Mouse (Mus musculus) hindbrain, embryonic 12.5 days (tissue): ENCODE results near the gene Paqr5. TPM values are rescaled to one million over a fixed set of nuclear protein-coding genes. Genes with fewer than 3 reads are reported as not detected.

ENCODE experiments used
- ATAC-seq: fragments of 200-750 bp; cut with Nextera tagmentation; 2 replicates; pipeline ENCODE4 v1.8.0; 2017; ENCODE audit warnings: moderate TSS enrichment; ENCODE audit not compliant: low FRiP score
- H3K27ac ChIP-seq: fragments of 300-500 bp; sonication (generic); 2 replicates; pipeline ENCODE4 v1.5.1; 2016; ENCODE audit warnings: mild to moderate bottlenecking
- H3K27me3 ChIP-seq: fragments of 300-500 bp; sonication (generic); 2 replicates; pipeline ENCODE4 v1.6.1; 2016; ENCODE audit warnings: mild to moderate bottlenecking
- H3K36me3 ChIP-seq: fragments of 300-500 bp; sonication (generic); 2 replicates; pipeline ENCODE4 v1.6.1; 2016; ENCODE audit warnings: mild to moderate bottlenecking
- H3K4me1 ChIP-seq: fragments of 300-500 bp; sonication (generic); 2 replicates; pipeline ENCODE4 v1.6.1; 2016
- H3K4me2 ChIP-seq: fragments of 300-500 bp; sonication (generic); replicated peaks from 2 replicates; pipeline ENCODE4 v1.6.1; 2016; ENCODE audit warnings: mild to moderate bottlenecking
- H3K4me3 ChIP-seq: fragments of 300-500 bp; sonication (generic); 2 replicates; pipeline ENCODE4 v1.5.1; 2016; ENCODE audit warnings: mild to moderate bottlenecking
- H3K9ac ChIP-seq: fragments of 300-500 bp; sonication (generic); 2 replicates; pipeline ENCODE4 v1.6.1; 2016; ENCODE audit warnings: mild to moderate bottlenecking, moderate library complexity
- H3K9me3 ChIP-seq: fragments of 300-500 bp; sonication (generic); replicated peaks from 2 replicates; pipeline ENCODE4 v1.6.1; 2016; ENCODE audit warnings: mild to moderate bottlenecking
- WGBS: fragments of 180-500 bp; shearing (Covaris S2); methylation state at CpG from one replicate; pipeline ENCODE4 v1.1.7; 2016; 5-methylcytosine and 5-hydroxymethylcytosine counted together
- polyA plus RNA-seq: library from polyadenylated mRNA; unstranded; fragments of >200 nt; fragmentation: Nextera tagmentation; extraction: Ambion mirVana; gene quantifications from 2 replicates; pipeline ENCODE4 v1.2.1, GENCODE M21; 2016

The Paqr5 gene
- polyA plus RNA-seq, 1 experiment from 2014 or later, result 0.93 TPM

DNA sequence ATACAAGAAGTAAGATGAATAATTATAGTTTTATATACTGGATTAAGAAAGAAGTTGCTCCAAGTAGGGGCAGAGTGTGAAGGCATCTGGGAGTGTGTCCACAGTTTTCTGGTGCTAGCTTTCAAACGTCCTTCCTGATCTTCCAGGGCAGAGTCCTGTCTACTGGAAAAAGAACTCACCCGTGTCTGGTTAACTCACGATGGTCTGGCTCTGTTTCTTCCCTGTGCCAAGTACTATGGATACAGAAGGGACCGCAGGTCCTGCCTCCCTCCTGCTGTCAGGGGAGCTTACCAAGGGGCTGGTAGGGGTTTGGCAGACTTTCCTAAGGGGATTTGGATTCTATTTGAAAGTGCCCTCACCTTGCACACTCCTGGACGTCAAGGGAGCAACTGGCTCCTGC lies 1.6 kb downstream of the Paqr5 start:
- H3K27me3 ChIP-seq, result peaks cover 56% of the 10 kb centered on the region
- no peak overlapping the region for H3K4me2 ChIP-seq
- WGBS, result 45% methylated on average over 5 of the region's 5 CpGs
- no peak overlapping the region for H3K9ac ChIP-seq
- H3K9me3 ChIP-seq, result no peaks in the 10 kb centered on the region
- H3K27ac ChIP-seq, result no peak overlapping the region
- no peak for ATAC-seq
- no peaks in the 10 kb centered on the region for H3K36me3 ChIP-seq
- peaks cover 7% of the 10 kb centered on the region for H3K4me1 ChIP-seq
- no peak overlapping the region for H3K4me3 ChIP-seq

DNA sequence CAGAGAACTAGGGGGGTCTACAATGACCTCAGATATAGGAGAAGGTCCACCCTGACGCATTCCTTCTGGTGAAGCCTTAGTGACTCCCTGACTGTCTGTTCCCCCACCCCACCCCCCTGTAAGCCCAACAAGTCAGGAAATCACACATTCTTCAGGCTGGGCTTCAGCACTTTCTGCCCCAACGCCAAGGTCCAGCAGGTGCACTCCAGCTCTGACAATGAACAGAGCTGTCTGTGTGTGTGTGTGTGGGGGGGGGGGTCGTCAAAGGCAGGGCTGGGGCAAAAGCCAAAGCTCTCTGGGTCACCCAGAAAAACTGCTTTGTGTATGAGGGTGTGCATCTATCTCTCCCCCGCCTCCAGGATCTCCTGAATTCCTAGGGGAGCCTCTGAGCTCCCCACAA lies 2.8 kb downstream of the Paqr5 start:
- H3K27ac ChIP-seq, result no peak overlapping the region
- H3K4me3 ChIP-seq, result no peak overlapping the region
- H3K9ac ChIP-seq, result no peak overlapping the region
- H3K4me2 ChIP-seq, result no peak overlapping the region
- peaks cover 7% of the 10 kb centered on the region for H3K4me1 ChIP-seq
- H3K9me3 ChIP-seq, result no peaks in the 10 kb centered on the region
- 61% methylated on average over 4 of the region's 4 CpGs for whole genome bisulfite sequencing
- H3K27me3 ChIP-seq, result peaks cover 52% of the 10 kb centered on the region
- no peaks in the 10 kb centered on the region for H3K36me3 ChIP-seq
- ATAC-seq, result no peak

DNA sequence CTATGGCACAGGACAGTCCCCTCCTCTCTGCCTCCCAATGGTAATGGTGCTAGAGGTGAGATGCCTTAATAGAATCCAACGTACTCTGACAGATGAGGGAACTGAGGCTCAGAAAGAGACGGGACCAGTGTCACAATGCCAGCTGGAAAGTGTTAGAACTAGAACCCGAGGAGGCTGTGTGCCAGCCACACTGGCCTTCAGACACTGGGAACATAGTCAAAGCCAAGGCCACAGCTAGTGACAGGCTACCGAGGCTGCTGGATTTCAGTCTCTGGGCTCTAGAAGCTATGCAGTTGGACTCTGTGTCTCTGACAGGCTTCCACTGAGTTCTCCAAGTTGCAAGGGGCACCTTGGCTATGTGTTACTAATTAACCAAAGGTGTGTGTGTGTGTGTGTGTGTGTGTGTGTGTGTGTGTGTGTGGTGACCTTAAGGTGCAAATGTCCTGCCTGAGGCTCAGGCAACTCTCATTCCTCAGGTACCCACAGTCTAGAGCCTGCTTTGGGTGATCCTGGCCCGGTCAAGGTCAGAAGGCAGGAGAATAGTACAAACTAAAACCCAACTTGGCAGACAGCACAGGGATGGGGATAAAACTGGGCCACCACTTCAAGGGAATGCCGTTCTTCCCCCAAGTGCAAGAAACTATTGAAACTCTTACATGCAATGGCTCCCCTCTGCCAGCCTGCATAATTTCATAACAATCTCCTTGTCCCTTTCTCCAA lies 3.5 kb downstream of the Paqr5 start:
- no peaks in the 10 kb centered on the region for H3K36me3 ChIP-seq
- H3K27ac ChIP-seq, result no peak overlapping the region
- no peak for ATAC-seq
- H3K27me3 ChIP-seq, result peaks cover 44% of the 10 kb centered on the region
- H3K4me3 ChIP-seq, result no peak overlapping the region
- no peak overlapping the region for H3K9ac ChIP-seq
- no peak overlapping the region for H3K4me2 ChIP-seq
- 90% methylated on average over 6 of the region's 6 CpGs for WGBS
- no peaks in the 10 kb centered on the region for H3K9me3 ChIP-seq
- H3K4me1 ChIP-seq, result peaks cover 7% of the 10 kb centered on the region

DNA sequence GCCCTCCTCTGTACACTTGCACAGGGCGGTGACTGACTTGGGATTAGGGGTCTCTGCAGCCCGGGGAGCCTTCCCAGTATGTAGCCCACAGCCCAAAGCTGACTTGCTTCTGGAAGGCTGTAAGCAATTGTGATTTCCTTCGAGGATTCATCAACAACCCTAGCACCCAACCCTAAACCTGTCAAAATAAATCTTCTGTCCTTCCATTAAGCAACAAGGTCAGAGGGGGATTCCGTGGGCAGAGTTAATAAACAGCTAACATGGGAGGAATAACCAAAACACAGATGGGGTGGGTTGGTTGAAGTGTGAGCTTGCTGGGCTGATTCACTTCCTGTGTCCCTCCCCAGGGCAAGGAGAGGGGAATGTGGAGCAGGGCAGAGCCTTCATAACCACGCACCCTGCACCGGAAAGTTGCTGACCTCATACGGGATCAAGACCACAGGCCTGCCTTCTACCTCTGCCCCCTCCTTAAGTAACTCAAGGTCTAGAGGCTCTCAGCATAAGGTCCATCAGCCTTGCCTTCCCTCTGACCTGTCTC lies 5.0 kb downstream of the Paqr5 start:
- 71% methylated on average over 7 of the region's 7 CpGs for WGBS
- no peak overlapping the region for H3K27ac ChIP-seq
- no peak overlapping the region for H3K4me2 ChIP-seq
- peaks cover 32% of the 10 kb centered on the region for H3K27me3 ChIP-seq
- no peak overlapping the region for H3K9ac ChIP-seq
- H3K36me3 ChIP-seq, result no peaks in the 10 kb centered on the region
- H3K4me3 ChIP-seq, result no peak overlapping the region
- no peak for ATAC-seq
- no peaks in the 10 kb centered on the region for H3K9me3 ChIP-seq
- peaks cover 3% of the 10 kb centered on the region for H3K4me1 ChIP-seq

DNA sequence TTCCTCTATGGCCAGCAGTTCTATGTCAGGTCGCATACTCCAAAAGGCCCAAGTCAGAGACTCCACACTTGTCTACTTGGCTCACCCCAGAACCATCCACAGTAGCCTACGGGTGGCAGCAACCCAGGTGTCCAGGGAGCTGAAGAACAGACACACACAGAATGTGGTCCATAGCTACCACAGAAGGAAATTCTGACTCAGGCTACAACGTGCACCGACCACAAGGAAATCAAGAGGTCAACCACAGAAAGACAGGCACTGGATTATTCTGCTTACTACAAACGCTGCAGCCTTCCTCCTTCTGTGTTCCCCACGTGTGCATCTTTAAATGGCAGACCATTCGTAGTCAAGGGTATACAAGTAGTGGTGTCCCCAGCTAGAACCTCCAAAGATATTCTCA lies 6.4 kb downstream of the Paqr5 start:
- Histone ChIP-seq H3K36me3 (no peaks in the 10 kb centered on the region), H3K27ac (no peak overlapping the region), H3K9ac (no peak overlapping the region), H3K4me3 (no peak overlapping the region), H3K4me2 (no peak overlapping the region), H3K27me3 (peaks cover 19% of the 10 kb centered on the region), H3K4me1 (no peaks in the 10 kb centered on the region), H3K9me3 (no peaks in the 10 kb centered on the region)
- WGBS, result 86% methylated on average over 7 of the region's 7 CpGs
- ATAC-seq, result no peak

DNA sequence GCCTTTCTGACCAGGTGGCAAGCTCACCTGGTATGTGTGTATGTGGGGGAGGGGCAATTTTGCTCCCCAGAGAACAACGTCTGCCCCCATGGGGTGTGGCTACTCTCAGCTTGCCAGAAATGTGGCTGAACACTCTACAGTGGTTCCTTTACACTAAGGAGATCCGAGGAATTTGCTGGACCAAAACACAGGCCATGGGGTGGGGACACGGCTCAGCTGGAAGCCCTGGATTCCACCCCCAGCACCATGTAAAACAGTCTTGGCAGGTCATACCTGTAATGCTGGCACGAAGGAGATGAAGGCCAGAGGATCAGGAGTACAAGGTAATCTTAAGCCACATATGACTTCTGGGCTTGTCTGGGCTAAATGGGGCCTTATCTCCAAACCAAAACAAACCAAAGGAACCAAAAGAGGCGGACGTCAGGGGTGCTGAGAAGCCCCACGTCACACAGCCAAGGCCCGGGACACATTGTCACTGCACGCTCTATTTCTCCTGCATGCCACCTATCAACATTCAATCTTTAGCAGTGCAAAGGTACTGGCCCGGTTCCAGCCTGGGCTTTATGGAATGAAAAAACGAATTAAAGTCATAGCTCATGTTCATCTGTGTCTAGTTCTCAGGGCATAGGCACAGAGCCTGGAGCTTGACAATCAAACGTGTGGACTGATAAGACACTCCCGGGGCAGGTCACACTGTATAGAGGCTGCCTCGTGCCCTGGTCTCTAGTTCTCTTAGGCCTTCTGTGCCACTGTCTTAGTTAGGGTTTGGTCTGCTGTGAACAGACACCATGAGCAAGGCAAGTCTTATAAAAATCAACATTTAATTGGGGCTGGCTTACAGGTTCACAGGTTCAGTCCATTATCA lies 8.2 kb downstream of the Paqr5 start:
- Histone ChIP-seq H3K27ac (no peak overlapping the region), H3K4me2 (no peak overlapping the region), H3K4me1 (no peaks in the 10 kb centered on the region), H3K9ac (no peak overlapping the region), H3K36me3 (no peaks in the 10 kb centered on the region), H3K9me3 (no peaks in the 10 kb centered on the region), H3K4me3 (no peak overlapping the region), H3K27me3 (0 out of 2 replicates have a peak, but pooled peaks cover under 1% of the 10 kb centered on the region)
- no peak for ATAC-seq
- 82% methylated on average over 14 of the region's 14 CpGs for WGBS

DNA sequence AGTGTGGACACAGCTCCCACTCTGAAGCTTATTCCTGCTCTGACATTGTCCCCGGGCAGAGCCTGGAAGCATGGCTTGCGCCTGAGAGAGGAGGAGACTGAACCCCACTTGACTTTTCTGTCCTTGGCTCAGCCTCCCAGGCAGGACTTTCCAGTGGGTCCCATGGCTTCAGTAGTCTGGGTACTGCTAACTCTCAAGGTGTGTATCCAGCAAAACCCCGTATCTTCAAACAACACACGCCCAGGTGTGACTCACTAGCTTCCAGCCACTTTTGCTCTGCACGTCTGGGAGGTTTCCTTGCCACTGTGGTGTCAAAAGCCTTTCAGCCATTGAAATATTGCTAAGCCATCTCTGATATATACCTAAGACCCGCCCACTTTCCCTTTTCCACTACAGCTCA lies 9.3 kb downstream of the Paqr5 start:
- Histone ChIP-seq H3K9ac (no peak overlapping the region), H3K27me3 (no peaks in the 10 kb centered on the region), H3K36me3 (no peaks in the 10 kb centered on the region), H3K4me1 (no peaks in the 10 kb centered on the region), H3K27ac (no peak overlapping the region), H3K9me3 (no peaks in the 10 kb centered on the region), H3K4me3 (no peak overlapping the region), H3K4me2 (no peak overlapping the region)
- ATAC-seq, result no peak
- WGBS, result 88% methylated on average over 6 of the region's 6 CpGs

DNA sequence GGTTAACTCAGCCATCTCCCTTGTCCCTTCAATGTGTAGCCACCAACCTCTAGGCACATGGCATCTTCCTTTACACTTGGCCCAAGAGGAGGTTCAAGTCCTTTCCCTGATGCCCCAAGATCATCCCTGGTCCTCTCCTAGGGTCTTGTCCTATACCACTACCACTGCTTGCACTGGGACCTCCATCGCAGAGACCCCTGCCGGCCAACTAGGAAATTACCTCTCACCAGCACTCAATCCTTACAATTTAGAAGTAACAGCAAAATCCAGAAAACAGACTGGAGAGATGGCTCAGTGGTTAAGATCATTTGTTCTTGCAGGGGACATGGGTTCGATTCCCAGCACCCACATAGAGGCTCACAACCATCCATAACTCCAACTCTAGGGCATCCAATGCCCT lies 11.2 kb downstream of the Paqr5 start:
- H3K4me2 ChIP-seq, result no peak overlapping the region
- H3K36me3 ChIP-seq, result no peaks in the 10 kb centered on the region
- ATAC-seq, result no peak
- 64% methylated on average over 3 of the region's 3 CpGs for WGBS
- H3K4me3 ChIP-seq, result no peak overlapping the region
- no peak overlapping the region for H3K9ac ChIP-seq
- H3K27me3 ChIP-seq, result no peaks in the 10 kb centered on the region
- no peaks in the 10 kb centered on the region for H3K9me3 ChIP-seq
- H3K27ac ChIP-seq, result no peak overlapping the region
- no peaks in the 10 kb centered on the region for H3K4me1 ChIP-seq

DNA sequence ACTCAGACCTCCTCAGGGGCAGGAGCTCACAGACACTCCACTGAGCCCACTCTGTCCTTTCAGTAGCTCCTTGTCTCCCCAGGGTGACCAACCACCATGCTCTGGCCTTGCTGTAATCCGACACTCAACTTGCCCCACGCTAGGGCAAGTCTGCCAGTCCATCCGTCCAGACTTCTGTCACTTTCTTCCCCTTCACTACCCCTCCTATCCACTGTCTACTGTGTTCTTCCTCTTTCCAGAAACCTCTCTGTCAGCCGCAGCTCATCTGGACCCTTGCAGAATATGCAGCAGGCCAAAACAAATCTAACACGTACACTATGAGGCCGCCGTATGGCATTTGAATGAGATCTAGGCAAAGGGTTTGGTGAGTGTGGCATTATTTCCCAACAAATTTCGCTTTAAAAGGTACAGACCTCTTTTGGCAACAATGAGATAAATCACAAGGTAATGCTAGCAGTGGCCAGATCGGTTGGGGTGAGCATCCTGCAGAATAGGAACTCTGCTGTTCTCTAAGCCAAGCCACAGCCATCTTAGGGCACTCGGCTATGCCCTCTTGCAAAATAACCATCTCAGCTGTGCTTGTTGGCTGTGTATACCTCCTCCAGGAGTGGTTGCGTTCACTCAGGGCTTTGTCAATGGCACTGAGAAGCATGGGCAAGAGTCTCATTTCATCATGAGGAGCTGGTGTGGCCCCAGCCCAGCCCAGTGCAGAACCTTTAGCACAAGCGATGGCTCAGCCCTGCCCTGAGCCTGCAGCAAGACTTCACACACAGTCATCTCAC lies 13.1 kb downstream of the Paqr5 start:
- H3K4me1 ChIP-seq, result no peaks in the 10 kb centered on the region
- H3K4me3 ChIP-seq, result no peak overlapping the region
- no peak overlapping the region for H3K9ac ChIP-seq
- H3K36me3 ChIP-seq, result no peaks in the 10 kb centered on the region
- ATAC-seq, result no peak
- no peaks in the 10 kb centered on the region for H3K27me3 ChIP-seq
- no peaks in the 10 kb centered on the region for H3K9me3 ChIP-seq
- no peak overlapping the region for H3K27ac ChIP-seq
- H3K4me2 ChIP-seq, result no peak overlapping the region
- 71% methylated on average over 12 of the region's 12 CpGs for WGBS

DNA sequence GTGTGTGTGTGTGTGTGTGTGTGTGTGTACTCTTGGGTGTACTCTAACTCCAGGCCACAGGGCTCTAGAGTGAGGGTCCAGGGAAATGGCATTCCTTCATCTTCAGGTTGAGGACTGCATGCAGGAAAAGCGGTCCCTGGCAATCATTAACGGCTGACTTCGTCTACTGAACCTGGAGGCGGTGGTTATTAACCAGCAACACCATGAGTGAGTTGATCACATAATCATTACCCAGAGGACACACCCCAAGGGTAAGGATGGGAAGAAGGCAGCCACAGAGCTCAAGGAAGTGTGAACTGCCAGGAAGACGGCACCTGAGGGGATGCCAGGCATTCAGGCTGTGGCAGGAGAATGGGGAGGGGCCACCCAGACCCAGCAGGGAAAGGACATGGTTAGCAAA lies 18.3 kb downstream of the Paqr5 start:
- Histone ChIP-seq H3K27me3 (0 out of 2 replicates have a peak, but pooled peaks cover 3% of the 10 kb centered on the region), H3K4me3 (no peak overlapping the region), H3K9ac (no peak overlapping the region), H3K27ac (no peak overlapping the region), H3K4me1 (peaks cover 5% of the 10 kb centered on the region; the same call in 1 of the 2 replicates), H3K9me3 (no peaks in the 10 kb centered on the region), H3K4me2 (no peak overlapping the region), H3K36me3 (no peaks in the 10 kb centered on the region)
- 66% methylated on average over 5 of the region's 5 CpGs for WGBS
- no peak for ATAC-seq

DNA sequence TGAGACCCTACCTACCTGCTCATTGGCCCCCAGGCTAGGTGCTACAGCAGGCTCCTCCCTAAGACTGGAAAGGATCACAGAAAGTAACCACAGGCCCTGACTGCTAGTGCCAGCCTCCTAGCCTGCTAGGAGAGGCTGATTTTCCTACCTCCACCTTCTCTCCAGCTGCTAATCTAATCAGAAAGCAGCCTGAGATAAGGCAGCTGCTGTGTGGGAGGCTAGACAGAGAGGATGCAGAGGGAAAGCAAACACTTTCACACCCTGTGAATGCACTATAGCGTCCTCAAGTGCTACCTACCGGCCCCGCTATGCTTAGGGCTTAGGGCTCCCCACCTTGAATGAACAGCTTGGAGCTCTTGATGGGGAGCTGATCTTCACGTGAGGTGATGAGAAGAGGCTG lies 19.6 kb downstream of the Paqr5 start:
- Histone ChIP-seq H3K4me1 (peaks cover 7% of the 10 kb centered on the region; the same call in 1 of the 2 replicates), H3K36me3 (no peaks in the 10 kb centered on the region), H3K9me3 (no peaks in the 10 kb centered on the region), H3K27me3 (0 out of 2 replicates have a peak, but pooled peaks cover 3% of the 10 kb centered on the region), H3K4me2 (no peak overlapping the region), H3K9ac (no peak overlapping the region), H3K4me3 (no peak overlapping the region), H3K27ac (no peak overlapping the region)
- no peak for ATAC-seq
- WGBS, result 70% methylated on average over 4 of the region's 4 CpGs

DNA sequence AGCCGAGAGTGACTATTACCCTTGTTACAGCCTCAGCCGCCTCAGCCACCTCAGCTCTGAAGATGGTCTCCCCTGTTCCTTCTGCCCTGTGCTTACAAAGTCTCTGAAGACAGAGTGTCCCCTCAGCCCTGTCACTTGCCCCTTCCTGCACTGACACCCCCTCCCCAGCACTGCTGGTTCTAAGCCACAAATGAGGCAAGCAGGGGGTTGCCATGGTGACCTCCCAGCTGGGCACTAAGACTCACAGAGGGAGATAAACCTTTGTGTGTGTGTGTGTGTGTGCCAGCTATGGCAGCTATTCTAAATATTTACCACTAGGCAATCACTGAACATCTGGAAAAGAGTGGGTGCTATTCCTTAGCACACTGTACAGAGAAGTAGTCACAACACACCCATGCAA lies 23.0 kb downstream of the Paqr5 start:
- H3K27ac ChIP-seq, result no peak overlapping the region
- no peaks in the 10 kb centered on the region for H3K36me3 ChIP-seq
- H3K4me1 ChIP-seq, result peaks cover 7% of the 10 kb centered on the region; the same call in 1 of the 2 replicates
- no peak overlapping the region for H3K9ac ChIP-seq
- H3K9me3 ChIP-seq, result no peaks in the 10 kb centered on the region
- no peak for ATAC-seq
- H3K4me2 ChIP-seq, result no peak overlapping the region
- 0 out of 2 replicates have a peak, but pooled peaks cover 3% of the 10 kb centered on the region for H3K27me3 ChIP-seq
- WGBS, result 33% methylated on average over 2 of the region's 2 CpGs
- H3K4me3 ChIP-seq, result no peak overlapping the region
